Mouse (Mus musculus): ENCODE measurements at regions not wholly inside any gene's neighbourhood (a gene's known extent, or its start where the extent isn't known, plus 50 kb on each side); places are given as distances from the start of the nearest gene placed in this dataset.

DNA sequence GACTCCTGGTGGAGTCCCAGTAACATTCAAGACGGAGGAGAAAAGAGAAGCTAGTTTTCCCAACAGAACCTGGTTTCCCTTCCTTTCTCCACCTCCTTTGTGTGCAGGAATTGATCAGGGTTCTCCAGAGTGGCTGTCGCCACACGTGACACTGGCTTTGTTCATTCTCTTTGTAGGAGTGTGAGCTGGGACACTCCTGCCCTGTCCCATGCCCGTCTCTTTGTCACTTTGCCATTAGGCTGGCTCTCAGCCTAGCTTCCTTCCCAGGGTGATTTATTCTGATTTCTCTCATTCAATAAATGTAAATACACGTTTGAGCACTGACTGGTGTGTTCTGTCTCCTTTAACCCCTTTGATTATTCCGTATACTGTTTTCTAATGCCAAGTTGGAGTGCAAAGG lies 55.3 kb upstream of the Fndc3b start:
- H3K4me1 ChIP-seq: peaks cover 22% of the 10 kb centered on the region
- peak; percentile 66; the same call in 1 of the 2 replicates for ATAC-seq (ENCODE audit: borderline replicate concordance, extremely low read depth, low FRiP score, low TSS enrichment)
- WGBS: 41% methylated on average over 6 of the region's 6 CpGs

DNA sequence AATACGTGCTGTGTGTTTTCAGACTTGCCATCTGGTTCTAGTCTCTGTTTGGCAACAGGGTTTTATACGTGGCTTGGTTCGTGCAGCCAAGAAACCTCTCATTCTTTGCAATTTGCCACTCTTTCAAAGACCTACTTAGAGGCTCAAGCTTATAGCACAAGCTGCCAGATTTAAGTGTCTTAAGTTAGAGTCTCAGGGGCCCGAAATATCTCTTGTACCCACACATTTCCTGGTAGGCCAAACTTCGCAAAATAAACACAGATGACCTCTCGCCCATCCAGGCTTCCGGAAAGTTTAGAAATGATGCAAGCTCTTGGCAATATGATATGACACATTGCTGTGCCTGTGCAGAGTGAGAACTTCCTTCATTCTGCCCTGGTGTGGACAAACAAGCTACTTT lies 54.8 kb upstream of the Fndc3b start:
- Histone ChIP-seq H3K36me3 (no peaks in the 10 kb centered on the region), H3K27me3 (no peaks in the 10 kb centered on the region), H3K4me1 (peaks cover 22% of the 10 kb centered on the region), H3K9me3 (no peaks in the 10 kb centered on the region), H3K9ac (no peak overlapping the region), H3K27ac (peak overlapping the region; percentile 82), H3K4me3 (no peak overlapping the region), H3K4me2 (no peak overlapping the region)
- 18% methylated on average over 7 of the region's 7 CpGs for whole genome bisulfite sequencing
- ATAC-seq (ENCODE audit: borderline replicate concordance, extremely low read depth, low FRiP score, low TSS enrichment): peak; percentile 60; the same call in 1 of the 2 replicates

More for the DNA sequence above, 55.3 kb upstream of the Fndc3b start:
- Histone ChIP-seq H3K4me2 (no peak overlapping the region), H3K9ac (no peak overlapping the region), H3K36me3 (no peaks in the 10 kb centered on the region), H3K4me3 (no peak overlapping the region), H3K9me3 (no peaks in the 10 kb centered on the region), H3K27me3 (no peaks in the 10 kb centered on the region), H3K27ac (peak overlapping the region; percentile 82)

GRCm38 (mm10) chr3:27764556-27764955 lies 53.4 kb upstream of the Fndc3b start:
- no peaks in the 10 kb centered on the region for H3K36me3 ChIP-seq
- no peak overlapping the region for H3K27ac ChIP-seq
- H3K4me2 ChIP-seq: no peak overlapping the region
- H3K4me1 ChIP-seq: peaks cover 22% of the 10 kb centered on the region
- no peaks in the 10 kb centered on the region for H3K9me3 ChIP-seq
- no peak overlapping the region for H3K4me3 ChIP-seq
- H3K27me3 ChIP-seq: no peaks in the 10 kb centered on the region
- no peak for ATAC-seq (ENCODE audit: borderline replicate concordance, extremely low read depth, low FRiP score, low TSS enrichment)
- 65% methylated on average over 2 of the region's 2 CpGs for WGBS
- no peak overlapping the region for H3K9ac ChIP-seq

- Histone ChIP-seq H3K27me3 (no peaks in the 10 kb centered on the region), H3K27ac (no peak overlapping the region), H3K4me2 (no peak overlapping the region), H3K9ac (no peak overlapping the region), H3K36me3 (no peaks in the 10 kb centered on the region), H3K4me3 (no peak overlapping the region), H3K9me3 (no peaks in the 10 kb centered on the region), H3K4me1 (peaks cover 9% of the 10 kb centered on the region)
- ATAC-seq (ENCODE audit: borderline replicate concordance, extremely low read depth, low FRiP score, low TSS enrichment): no peak
- WGBS: 55% methylated on average over 2 of the region's 2 CpGs
Measured at GRCm38 (mm10) chr3:27761031-27761430, 49.9 kb upstream of the Fndc3b start.
